Mouse (Mus musculus): ENCODE data around the gene Vps33b.

GRCm38 (mm10) chr7:80339793-80340628, 70.6 kb downstream of the Vps33b start:
- TF ChIP-seq CTCF (IDR thresholded peaks at IDR 0.05; ENCODE audit: low read depth) (peak; percentile 95), EP300 (IDR thresholded peaks at IDR 0.05; ENCODE audit: low read depth) (no peak)

All from liver, embryonic 14.5 days (tissue).